ENCODE assay signal across 9 mouse cellular contexts in the genomic region with DNA sequence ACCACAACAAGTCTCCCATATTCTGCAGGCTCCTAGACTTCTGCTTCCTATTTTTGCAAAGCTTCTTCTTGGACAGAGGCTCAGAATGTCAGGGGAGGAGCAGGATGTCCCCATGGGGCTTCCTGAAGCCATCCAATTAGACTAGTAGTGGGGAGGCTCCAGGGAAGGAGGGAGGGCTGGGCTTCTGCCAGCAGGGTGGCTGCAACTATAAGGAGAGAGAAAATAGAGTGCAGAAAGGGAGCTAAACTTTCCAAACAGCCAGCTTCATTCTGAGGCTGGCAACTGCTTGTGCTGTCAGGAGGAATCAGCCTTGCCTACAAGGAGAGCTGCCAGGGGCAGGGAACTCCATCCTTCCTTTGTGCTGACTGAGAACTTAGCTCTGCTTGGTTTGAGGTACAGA.
A peak's percentile ranks its signal among the peaks of the same experiment; 100 is the strongest.
DNase-seq lines count a peak whose midpoint lies in the region; ATAC-seq and TF ChIP-seq lines count a peak whose summit lies in the region.
"Had no signal": no experiment of that assay in that cellular context is flagged by ENCODE, and none has a peak within 500 bp of the region (broad histone marks: within the 10 kb centered on the region; RNA-seq: fewer than 3 reads in every experiment).

No protein-coding gene starts in this region.

- H3K4me2 ChIP-seq in forebrain, embryonic 15.5 days (replicated peaks), result no peak overlapping the region
- no peak overlapping the region for H3K4me2 ChIP-seq in forebrain, embryonic 12.5 days
- no peak overlapping the region for H3K4me2 ChIP-seq in midbrain, embryonic 13.5 days (replicated peaks)
- no peak overlapping the region for H3K4me2 ChIP-seq in stomach, postnatal 0 days (replicated peaks; ENCODE audit: low read depth)
- H3K4me2 ChIP-seq: embryonic facial prominence, embryonic 12.5 days had no signal

- no peak for TF ChIP-seq CTCF in stomach, postnatal 0 days (IDR thresholded peaks at IDR 0.05; ENCODE audit: low read depth)

- H3K4me3 ChIP-seq in forebrain, embryonic 15.5 days, result no peak overlapping the region
- no peak overlapping the region for H3K4me3 ChIP-seq in forebrain, embryonic 12.5 days (replicated peaks)
- H3K4me3 ChIP-seq in midbrain, embryonic 10.5 days, result no peak overlapping the region
- H3K4me3 ChIP-seq in midbrain, embryonic 13.5 days (replicated peaks), result no peak overlapping the region
- no peak overlapping the region for H3K4me3 ChIP-seq in stomach, postnatal 0 days (ENCODE audit: low read depth, low read length)
- H3K4me3 ChIP-seq: embryonic facial prominence, embryonic 12.5 days had no signal

- DNase-seq in midbrain, embryonic 10.5 days (ENCODE audit: low spot score), result no peak
- DNase-seq in gastrocnemius, postnatal 25 days, result peak; percentile 13
- DNase-seq in right cerebral cortex, postnatal 14 days, result peak; percentile 26
- DNase-seq in stomach, postnatal 0 days (ENCODE audit: low spot score), result no peak

- H3K36me3 ChIP-seq in forebrain, embryonic 15.5 days, result no peaks in the 10 kb centered on the region
- no peaks in the 10 kb centered on the region for H3K36me3 ChIP-seq in forebrain, embryonic 12.5 days (replicated peaks)
- no peaks in the 10 kb centered on the region for H3K36me3 ChIP-seq in midbrain, embryonic 10.5 days
- H3K36me3 ChIP-seq in midbrain, embryonic 13.5 days, result no peaks in the 10 kb centered on the region
- no peaks in the 10 kb centered on the region for H3K36me3 ChIP-seq in stomach, postnatal 0 days (ENCODE audit: control insufficient read depth, insufficient read depth, low read length)
- H3K36me3 ChIP-seq: embryonic facial prominence, embryonic 12.5 days had no signal

- no peaks in the 10 kb centered on the region for H3K27me3 ChIP-seq in forebrain, embryonic 15.5 days
- H3K27me3 ChIP-seq in forebrain, embryonic 12.5 days, result no peaks in the 10 kb centered on the region
- H3K27me3 ChIP-seq in midbrain, embryonic 10.5 days (ENCODE audit: low read depth, poor library complexity, severe bottlenecking), result no peaks in the 10 kb centered on the region
- no peaks in the 10 kb centered on the region for H3K27me3 ChIP-seq in midbrain, embryonic 13.5 days
- H3K27me3 ChIP-seq in stomach, postnatal 0 days (ENCODE audit: control insufficient read depth, insufficient read depth, low read length), result no peaks in the 10 kb centered on the region
- H3K27me3 ChIP-seq: embryonic facial prominence, embryonic 12.5 days had no signal

- TF ChIP-seq EP300 in stomach, postnatal 0 days (optimal IDR thresholded peaks at IDR 0.05), result no peak

- H3K27ac ChIP-seq in forebrain, embryonic 15.5 days (replicated peaks), result peak overlapping the region; percentile 45
- no peak overlapping the region for H3K27ac ChIP-seq in forebrain, embryonic 12.5 days
- 0 out of 2 replicates have a peak overlapping the region, but pooled peaks have one; percentile 3 for H3K27ac ChIP-seq in midbrain, embryonic 10.5 days (replicated peaks)
- H3K27ac ChIP-seq in midbrain, embryonic 13.5 days, result no peak overlapping the region
- no peak overlapping the region for H3K27ac ChIP-seq in stomach, postnatal 0 days (replicated peaks)
- H3K27ac ChIP-seq: embryonic facial prominence, embryonic 12.5 days had no signal

- no peaks in the 10 kb centered on the region for H3K9me3 ChIP-seq in forebrain, embryonic 15.5 days
- no peaks in the 10 kb centered on the region for H3K9me3 ChIP-seq in forebrain, embryonic 12.5 days
- no peaks in the 10 kb centered on the region for H3K9me3 ChIP-seq in midbrain, embryonic 10.5 days (replicated peaks)
- H3K9me3 ChIP-seq in midbrain, embryonic 13.5 days, result no peaks in the 10 kb centered on the region
- no peaks in the 10 kb centered on the region for H3K9me3 ChIP-seq in stomach, postnatal 0 days (ENCODE audit: control insufficient read depth, low read length)
- H3K9me3 ChIP-seq: embryonic facial prominence, embryonic 12.5 days had no signal

- no peak overlapping the region for H3K9ac ChIP-seq in forebrain, embryonic 15.5 days (replicated peaks)
- no peak overlapping the region for H3K9ac ChIP-seq in forebrain, embryonic 12.5 days
- no peak overlapping the region for H3K9ac ChIP-seq in midbrain, embryonic 13.5 days (replicated peaks)
- no peak overlapping the region for H3K9ac ChIP-seq in stomach, postnatal 0 days (ENCODE audit: low read length)
- H3K9ac ChIP-seq: embryonic facial prominence, embryonic 12.5 days had no signal

- peak; percentile 66 for ATAC-seq in forebrain, embryonic 15.5 days (replicated peaks)
- no peak for ATAC-seq in forebrain, embryonic 12.5 days (ENCODE audit: low FRiP score)
- no peak for ATAC-seq in midbrain, embryonic 13.5 days
- no peak for ATAC-seq in stomach, postnatal 0 days (ENCODE audit: low FRiP score, low TSS enrichment)
- no peak for ATAC-seq in monocyte, adult 5-6 weeks (replicated peaks; ENCODE audit: insufficient number of reproducible peaks, low FRiP score, low TSS enrichment, poor library complexity, severe bottlenecking)

- 0 out of 2 replicates have a peak, but pooled peaks cover 6% of the 10 kb centered on the region for H3K4me1 ChIP-seq in forebrain, embryonic 15.5 days
- H3K4me1 ChIP-seq in forebrain, embryonic 12.5 days, result no peaks in the 10 kb centered on the region
- peaks cover 21% of the 10 kb centered on the region for H3K4me1 ChIP-seq in midbrain, embryonic 10.5 days
- peaks cover 3% of the 10 kb centered on the region; the same call in 1 of the 2 replicates for H3K4me1 ChIP-seq in midbrain, embryonic 13.5 days (replicated peaks)
- no peaks in the 10 kb centered on the region for H3K4me1 ChIP-seq in stomach, postnatal 0 days (replicated peaks; ENCODE audit: control insufficient read depth, insufficient read depth)
- H3K4me1 ChIP-seq: embryonic facial prominence, embryonic 12.5 days had no signal

Comparison
In these comparisons a context has a peak if more than half of its experiments do, and no peak if none do; other contexts are left out.
1. H3K27ac ChIP-seq: peak in forebrain, embryonic 15.5 days (single experiment) and midbrain, embryonic 10.5 days (single experiment); none in forebrain, embryonic 12.5 days (single experiment), midbrain, embryonic 13.5 days (single experiment) and stomach, postnatal 0 days (single experiment).
2. DNase-seq: peak in gastrocnemius, postnatal 25 days (single experiment) and right cerebral cortex, postnatal 14 days (single experiment); none in midbrain, embryonic 10.5 days (single experiment) and stomach, postnatal 0 days (single experiment).